Mouse (Mus musculus): Measurements from ENCODE around the gene Cnr2. TPM values are rescaled to one million over a fixed set of nuclear protein-coding genes. Genes with fewer than 3 reads are reported as not detected.

Cnr2 gene
- polyA plus RNA-seq, 1 experiment from 2014 or later: 0.14 TPM

- Histone ChIP-seq H3K27ac (ENCODE audit: low read depth, low read length) (peak overlapping the region; percentile 98), H3K9me3 (ENCODE audit: control insufficient read depth) (no peaks in the 10 kb centered on the region), H3K36me3 (ENCODE audit: control insufficient read depth, insufficient read depth) (peaks cover 4% of the 10 kb centered on the region; the same call in 1 of the 2 replicates), H3K4me3 (ENCODE audit: low read depth, low read length) (peak overlapping the region; percentile 94), H3K27me3 (replicated peaks; ENCODE audit: control insufficient read depth, insufficient read depth, low read length) (no peaks in the 10 kb centered on the region), H3K9ac (ENCODE audit: low read depth, low read length) (peak overlapping the region; percentile 87), H3K4me1 (replicated peaks; ENCODE audit: control insufficient read depth, insufficient read depth, low read length) (no peaks in the 10 kb centered on the region; the same call in 1 of the 2 replicates), H3K4me2 (replicated peaks; ENCODE audit: low read depth) (peak overlapping the region; percentile 84)
- WGBS: 4% methylated on average over 6 of the region's 6 CpGs
- ATAC-seq: no peak
- TF ChIP-seq CTCF (IDR thresholded peaks at IDR 0.05; ENCODE audit: low read depth): peak; percentile 41; the same call in 1 of the 2 replicates
These were observed 40.1 kb upstream of the Cnr2 start for GRCm38 (mm10) chr4:135855080-135855479.

GRCm38 (mm10) chr4:135855536-135856222 is 39.5 kb upstream of the Cnr2 start, which contains the start of gene Srsf10:
Gene Srsf10, plus strand, starts transcription at chr4:135855747.
- Histone ChIP-seq H3K4me1 (replicated peaks; ENCODE audit: control insufficient read depth, insufficient read depth, low read length) (peaks cover 3% of the 10 kb centered on the region; the same call in 1 of the 2 replicates), H3K4me2 (replicated peaks; ENCODE audit: low read depth) (peak within 1 kb of the TSS; percentile 84), H3K4me3 (ENCODE audit: low read depth, low read length) (peak within 1 kb of the TSS; percentile 94), H3K9me3 (ENCODE audit: control insufficient read depth) (no peaks in the 10 kb centered on the region), H3K36me3 (ENCODE audit: control insufficient read depth, insufficient read depth) (peaks cover 4% of the 10 kb centered on the region; the same call in 1 of the 2 replicates), H3K27me3 (replicated peaks; ENCODE audit: control insufficient read depth, insufficient read depth, low read length) (no peaks in the 10 kb centered on the region), H3K9ac (ENCODE audit: low read depth, low read length) (peak within 1 kb of the TSS; percentile 87), H3K27ac (ENCODE audit: low read depth, low read length) (peak within 1 kb of the TSS; percentile 98)
- TF ChIP-seq CTCF (IDR thresholded peaks at IDR 0.05; ENCODE audit: low read depth): no peak
- ATAC-seq: peak; percentile 98
- under 1% methylated on average over 61 of the region's 67 CpGs for WGBS

- Histone ChIP-seq H3K4me1 (replicated peaks; ENCODE audit: control insufficient read depth, insufficient read depth, low read length) (peaks cover 4% of the 10 kb centered on the region; the same call in 1 of the 2 replicates), H3K27ac (ENCODE audit: low read depth, low read length) (peak overlapping the region; percentile 98), H3K27me3 (replicated peaks; ENCODE audit: control insufficient read depth, insufficient read depth, low read length) (no peaks in the 10 kb centered on the region), H3K4me2 (replicated peaks; ENCODE audit: low read depth) (peak overlapping the region; percentile 74), H3K36me3 (ENCODE audit: control insufficient read depth, insufficient read depth) (peaks cover 4% of the 10 kb centered on the region; the same call in 1 of the 2 replicates), H3K9ac (ENCODE audit: low read depth, low read length) (peak overlapping the region; percentile 87), H3K9me3 (ENCODE audit: control insufficient read depth) (no peaks in the 10 kb centered on the region), H3K4me3 (ENCODE audit: low read depth, low read length) (peak overlapping the region; percentile 94)
- WGBS: under 1% methylated on average over 91 of the region's 91 CpGs
- TF ChIP-seq CTCF (IDR thresholded peaks at IDR 0.05; ENCODE audit: low read depth): no peak
- peak; percentile 76 for ATAC-seq
These were observed 38.7 kb upstream of the Cnr2 start for GRCm38 (mm10) chr4:135856223-135857091.

GRCm38 (mm10) chr4:135857597-135858186 is 37.5 kb upstream of the Cnr2 start:
- no peaks in the 10 kb centered on the region for H3K9me3 ChIP-seq (ENCODE audit: control insufficient read depth)
- H3K27ac ChIP-seq (ENCODE audit: low read depth, low read length): no peak overlapping the region
- 4% methylated on average over 7 of the region's 7 CpGs for WGBS
- TF ChIP-seq CTCF (IDR thresholded peaks at IDR 0.05; ENCODE audit: low read depth): no peak
- ATAC-seq: no peak
- H3K36me3 ChIP-seq (ENCODE audit: control insufficient read depth, insufficient read depth): peaks cover 4% of the 10 kb centered on the region; the same call in 1 of the 2 replicates
- H3K4me2 ChIP-seq (replicated peaks; ENCODE audit: low read depth): peak overlapping the region; percentile 74
- peak overlapping the region; percentile 94 for H3K4me3 ChIP-seq (ENCODE audit: low read depth, low read length)
- 0 out of 2 replicates have a peak overlapping the region, but pooled peaks have one; percentile 2 for H3K9ac ChIP-seq (ENCODE audit: low read depth, low read length)
- no peaks in the 10 kb centered on the region for H3K27me3 ChIP-seq (replicated peaks; ENCODE audit: control insufficient read depth, insufficient read depth, low read length)
- H3K4me1 ChIP-seq (replicated peaks; ENCODE audit: control insufficient read depth, insufficient read depth, low read length): peaks cover 4% of the 10 kb centered on the region; the same call in 1 of the 2 replicates

GRCm38 (mm10) chr4:135868996-135869395 is 26.2 kb upstream of the Cnr2 start:
- no peak for ATAC-seq
- H3K27me3 ChIP-seq (replicated peaks; ENCODE audit: control insufficient read depth, insufficient read depth, low read length): no peaks in the 10 kb centered on the region
- H3K4me3 ChIP-seq (ENCODE audit: low read depth, low read length): no peak overlapping the region
- WGBS: 54% methylated on average over 2 of the region's 2 CpGs
- H3K4me2 ChIP-seq (replicated peaks; ENCODE audit: low read depth): no peak overlapping the region
- no peak for TF ChIP-seq CTCF (IDR thresholded peaks at IDR 0.05; ENCODE audit: low read depth)
- no peaks in the 10 kb centered on the region for H3K9me3 ChIP-seq (ENCODE audit: control insufficient read depth)
- no peak overlapping the region for H3K27ac ChIP-seq (ENCODE audit: low read depth, low read length)
- peaks cover 24% of the 10 kb centered on the region for H3K36me3 ChIP-seq (ENCODE audit: control insufficient read depth, insufficient read depth)
- no peak overlapping the region for H3K9ac ChIP-seq (ENCODE audit: low read depth, low read length)
- peaks cover 4% of the 10 kb centered on the region; the same call in 1 of the 2 replicates for H3K4me1 ChIP-seq (replicated peaks; ENCODE audit: control insufficient read depth, insufficient read depth, low read length)

All from intestine, postnatal 0 days (tissue).